Mouse (Mus musculus): Measurements from ENCODE around the gene Map7d1. TPM values are rescaled to one million over a fixed set of nuclear protein-coding genes. Genes with fewer than 3 reads are reported as not detected.

Gene Map7d1
- polyA plus RNA-seq, 1 experiment: 83.0 TPM

DNA sequence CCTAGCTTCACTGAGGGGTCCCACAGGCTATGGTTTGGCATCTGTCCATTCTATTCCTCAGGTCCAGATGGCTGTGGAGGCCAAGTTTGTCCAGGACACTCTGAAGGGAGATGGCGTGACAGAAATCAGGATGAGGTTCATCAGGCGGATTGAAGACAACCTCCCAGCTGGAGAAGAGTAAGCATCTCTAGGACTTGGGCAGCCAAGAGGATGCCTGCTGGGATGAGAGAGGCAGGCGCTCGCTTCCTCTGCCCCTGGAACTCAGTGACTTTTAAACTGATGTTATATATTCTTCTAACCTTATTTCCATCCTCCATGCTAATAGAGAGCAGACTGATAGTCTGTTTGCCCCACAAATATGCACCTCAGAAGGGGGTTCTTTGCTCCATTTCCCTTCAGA, 18.9 kb upstream of the Map7d1 start:
- no peaks in the 10 kb centered on the region for H3K4me1 ChIP-seq (ENCODE audit: control insufficient read depth, insufficient read depth, low read length)
- no peak overlapping the region; the same call in 1 of the 2 replicates for H3K27ac ChIP-seq (ENCODE audit: insufficient read depth, low read length)
- no peak for TF ChIP-seq CTCF (IDR thresholded peaks at IDR 0.05; ENCODE audit: borderline replicate concordance, insufficient read depth, low read length)
- no peak for TF ChIP-seq POLR2A (IDR thresholded peaks at IDR 0.05; ENCODE audit: low read depth, low read length)
- no peak overlapping the region for H3K4me3 ChIP-seq (ENCODE audit: insufficient read depth, low read length)

DNA sequence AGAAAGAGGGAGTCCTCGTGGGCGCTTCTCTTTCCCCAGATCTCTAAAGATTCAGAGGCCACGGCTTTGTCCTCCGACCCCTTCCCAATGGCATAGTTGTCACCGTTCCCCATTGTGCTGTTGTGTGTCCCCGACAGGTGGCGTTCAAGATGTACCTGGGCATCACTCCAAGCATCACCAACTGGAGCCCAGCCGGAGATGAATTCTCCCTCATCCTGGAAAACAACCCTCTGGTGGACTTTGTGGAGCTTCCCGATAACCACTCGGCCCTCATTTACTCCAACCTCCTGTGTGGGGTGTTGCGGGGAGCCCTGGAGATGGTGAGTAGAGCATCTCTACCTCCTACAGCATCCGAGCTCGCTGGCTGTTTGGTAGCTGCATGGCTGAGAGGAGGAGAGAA, 17.6 kb upstream of the Map7d1 start:
- Histone ChIP-seq H3K27ac (ENCODE audit: insufficient read depth, low read length) (no peak overlapping the region), H3K4me3 (ENCODE audit: insufficient read depth, low read length) (no peak overlapping the region), H3K4me1 (ENCODE audit: control insufficient read depth, insufficient read depth, low read length) (no peaks in the 10 kb centered on the region)
- TF ChIP-seq CTCF (IDR thresholded peaks at IDR 0.05; ENCODE audit: borderline replicate concordance, insufficient read depth, low read length): peak; percentile 11; the same call in 1 of the 2 replicates
- no peak for TF ChIP-seq POLR2A (IDR thresholded peaks at IDR 0.05; ENCODE audit: low read depth, low read length)

DNA sequence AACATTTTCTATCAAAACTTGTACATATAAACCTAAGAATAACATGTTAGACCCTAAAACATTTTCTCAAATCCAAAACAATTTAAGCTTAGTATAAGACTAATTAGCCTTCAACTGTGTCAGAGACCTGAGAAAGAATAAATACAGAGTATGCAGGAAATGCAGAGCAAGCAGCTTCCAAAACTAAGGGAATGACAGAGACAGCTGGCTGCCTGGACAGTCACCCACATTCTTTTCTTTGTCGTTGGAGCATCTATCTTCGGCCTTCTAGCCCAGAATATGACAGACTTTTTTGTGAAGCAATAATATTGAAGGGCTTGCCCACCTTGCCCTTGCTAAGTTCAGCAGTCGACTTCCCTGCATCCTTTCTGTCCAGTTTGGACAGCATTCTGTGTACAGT, 13.1 kb upstream of the Map7d1 start:
- H3K4me1 ChIP-seq (ENCODE audit: control insufficient read depth, insufficient read depth, low read length): no peaks in the 10 kb centered on the region
- H3K27ac ChIP-seq (ENCODE audit: insufficient read depth, low read length): no peak overlapping the region
- H3K4me3 ChIP-seq (ENCODE audit: insufficient read depth, low read length): no peak overlapping the region
- no peak for TF ChIP-seq CTCF (IDR thresholded peaks at IDR 0.05; ENCODE audit: borderline replicate concordance, insufficient read depth, low read length)
- no peak for TF ChIP-seq POLR2A (IDR thresholded peaks at IDR 0.05; ENCODE audit: low read depth, low read length)

DNA sequence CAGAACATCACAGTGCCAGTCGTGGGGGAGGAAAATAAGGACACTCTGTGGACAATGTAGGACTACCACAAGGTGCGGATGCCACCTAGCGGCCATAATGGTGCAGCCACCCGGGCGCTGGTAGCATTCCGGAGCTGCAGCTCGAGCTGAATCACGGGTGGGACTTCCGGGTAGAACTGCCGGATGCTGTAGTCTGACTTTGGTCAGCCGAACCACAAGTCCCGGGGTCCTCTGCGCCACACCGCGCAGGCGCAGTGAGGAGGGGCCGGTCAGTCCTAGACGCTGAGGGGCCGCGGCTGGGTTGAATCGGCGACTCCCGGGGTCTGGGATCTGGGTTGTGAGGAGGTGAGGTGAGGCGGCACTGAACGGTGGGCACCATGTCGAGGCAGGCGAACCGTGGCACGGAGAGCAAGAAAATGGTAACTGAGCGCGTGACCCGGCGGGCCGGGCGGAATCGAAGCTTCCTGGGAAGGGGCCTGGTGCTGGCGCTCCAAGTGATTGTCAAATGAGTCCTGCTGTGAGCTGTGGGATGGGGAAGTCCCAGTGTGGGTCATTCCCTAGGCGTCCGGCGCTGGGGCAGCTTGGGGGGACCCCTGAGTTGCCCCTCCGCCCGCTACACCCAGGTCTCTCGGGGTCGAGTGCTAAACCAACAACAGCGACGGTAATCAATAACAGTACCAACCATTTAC, 6.1 kb upstream of the Map7d1 start, which contains the start of gene Trappc3:
TSS of gene Trappc3 (plus strand) at position 207 of the 689 bp plus-strand sequence.
- peaks cover 14% of the 10 kb centered on the region for H3K4me1 ChIP-seq (ENCODE audit: control insufficient read depth, insufficient read depth, low read length)
- H3K4me3 ChIP-seq (ENCODE audit: insufficient read depth, low read length): peak within 1 kb of the TSS; percentile 84
- TF ChIP-seq POLR2A (IDR thresholded peaks at IDR 0.05; ENCODE audit: low read depth, low read length): peak; percentile 71
- TF ChIP-seq CTCF (IDR thresholded peaks at IDR 0.05; ENCODE audit: borderline replicate concordance, insufficient read depth, low read length): peak; percentile 87
- peak within 1 kb of the TSS; percentile 97 for H3K27ac ChIP-seq (ENCODE audit: insufficient read depth, low read length)

- no peak overlapping the region for H3K4me3 ChIP-seq (ENCODE audit: insufficient read depth, low read length)
- H3K27ac ChIP-seq (ENCODE audit: insufficient read depth, low read length): peak overlapping the region; percentile 97
- TF ChIP-seq CTCF (IDR thresholded peaks at IDR 0.05; ENCODE audit: borderline replicate concordance, insufficient read depth, low read length) (no peak), POLR2A (IDR thresholded peaks at IDR 0.05; ENCODE audit: low read depth, low read length) (no peak)
- peaks cover 14% of the 10 kb centered on the region for H3K4me1 ChIP-seq (ENCODE audit: control insufficient read depth, insufficient read depth, low read length)
Measured at GRCm38 (mm10) chr4:126261675-126262074, 5.5 kb upstream of the Map7d1 start.

GRCm38 (mm10) chr4:126261266-126261665, 5.1 kb upstream of the Map7d1 start:
- peak overlapping the region; percentile 97 for H3K27ac ChIP-seq (ENCODE audit: insufficient read depth, low read length)
- H3K4me3 ChIP-seq (ENCODE audit: insufficient read depth, low read length): no peak overlapping the region
- no peak for TF ChIP-seq CTCF (IDR thresholded peaks at IDR 0.05; ENCODE audit: borderline replicate concordance, insufficient read depth, low read length)
- TF ChIP-seq POLR2A (IDR thresholded peaks at IDR 0.05; ENCODE audit: low read depth, low read length): no peak
- H3K4me1 ChIP-seq (ENCODE audit: control insufficient read depth, insufficient read depth, low read length): peaks cover 14% of the 10 kb centered on the region

GRCm38 (mm10) chr4:126260520-126261201, 4.5 kb upstream of the Map7d1 start:
- Histone ChIP-seq H3K4me1 (ENCODE audit: control insufficient read depth, insufficient read depth, low read length) (peaks cover 14% of the 10 kb centered on the region), H3K27ac (ENCODE audit: insufficient read depth, low read length) (peak overlapping the region; percentile 99), H3K4me3 (ENCODE audit: insufficient read depth, low read length) (peak overlapping the region; percentile 18)
- TF ChIP-seq POLR2A (IDR thresholded peaks at IDR 0.05; ENCODE audit: low read depth, low read length) (peak; percentile 53), CTCF (IDR thresholded peaks at IDR 0.05; ENCODE audit: borderline replicate concordance, insufficient read depth, low read length) (no peak)

DNA sequence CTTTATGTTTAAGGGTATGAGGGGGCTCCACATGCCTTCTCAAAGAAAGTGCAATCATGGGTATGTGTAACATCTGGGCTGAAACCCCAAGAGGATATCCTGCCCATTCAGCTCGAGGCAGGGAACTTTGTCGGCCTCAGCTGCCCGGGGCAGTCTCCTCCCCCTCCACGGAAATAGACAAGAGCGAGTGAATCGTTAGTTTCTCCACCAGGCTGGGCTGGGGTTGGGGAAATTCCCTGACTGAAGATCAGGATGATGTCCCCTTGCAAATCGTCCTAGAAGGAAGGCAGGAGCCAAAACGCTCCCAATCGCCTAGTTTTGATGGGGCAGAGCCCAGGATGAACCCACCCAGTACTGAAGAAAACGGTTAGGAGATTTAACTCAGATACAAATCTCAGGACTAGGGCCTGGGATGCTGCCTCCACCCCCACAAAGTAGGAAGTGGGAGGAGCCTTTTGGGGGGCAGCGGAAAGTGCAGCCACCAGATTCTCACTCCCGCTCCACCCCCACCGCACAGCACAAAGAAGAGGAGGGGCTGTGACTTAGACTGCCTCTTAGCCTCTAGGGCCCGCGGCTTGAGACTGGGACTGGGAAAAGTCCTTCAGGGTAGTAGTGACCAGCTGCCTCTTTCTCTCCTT, 3.5 kb upstream of the Map7d1 start:
- peak overlapping the region; percentile 13; the same call in 1 of the 2 replicates for H3K4me3 ChIP-seq (ENCODE audit: insufficient read depth, low read length)
- H3K27ac ChIP-seq (ENCODE audit: insufficient read depth, low read length): peak overlapping the region; percentile 99
- H3K4me1 ChIP-seq (ENCODE audit: control insufficient read depth, insufficient read depth, low read length): peaks cover 14% of the 10 kb centered on the region
- TF ChIP-seq CTCF (IDR thresholded peaks at IDR 0.05; ENCODE audit: borderline replicate concordance, insufficient read depth, low read length): no peak
- TF ChIP-seq POLR2A (IDR thresholded peaks at IDR 0.05; ENCODE audit: low read depth, low read length): peak; percentile 75

DNA sequence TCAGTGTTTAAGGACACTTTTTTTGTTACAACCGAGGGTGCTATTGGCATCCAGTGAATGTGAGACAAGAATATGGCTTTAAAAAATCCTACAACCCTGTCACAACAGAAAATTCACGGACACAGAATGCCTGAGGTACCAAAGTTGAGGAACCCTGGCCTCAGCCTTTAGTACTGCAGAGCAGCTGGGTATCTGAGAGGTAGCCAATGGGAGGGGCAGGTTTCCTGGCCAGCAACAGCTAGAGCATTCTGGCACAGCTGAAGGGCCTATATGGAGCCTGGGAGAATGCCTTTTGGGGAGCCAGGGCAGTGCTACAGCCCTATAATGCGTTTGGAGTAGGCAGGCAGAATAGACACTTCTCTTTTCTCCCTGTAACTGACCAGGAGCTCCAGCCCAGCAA, 2.9 kb upstream of the Map7d1 start:
- peaks cover 14% of the 10 kb centered on the region for H3K4me1 ChIP-seq (ENCODE audit: control insufficient read depth, insufficient read depth, low read length)
- TF ChIP-seq POLR2A (IDR thresholded peaks at IDR 0.05; ENCODE audit: low read depth, low read length) (no peak), CTCF (IDR thresholded peaks at IDR 0.05; ENCODE audit: borderline replicate concordance, insufficient read depth, low read length) (no peak)
- H3K4me3 ChIP-seq (ENCODE audit: insufficient read depth, low read length): no peak overlapping the region
- peak overlapping the region; percentile 99 for H3K27ac ChIP-seq (ENCODE audit: insufficient read depth, low read length)
